Mouse (Mus musculus): ENCODE measurements around the gene S1pr5.

DNA sequence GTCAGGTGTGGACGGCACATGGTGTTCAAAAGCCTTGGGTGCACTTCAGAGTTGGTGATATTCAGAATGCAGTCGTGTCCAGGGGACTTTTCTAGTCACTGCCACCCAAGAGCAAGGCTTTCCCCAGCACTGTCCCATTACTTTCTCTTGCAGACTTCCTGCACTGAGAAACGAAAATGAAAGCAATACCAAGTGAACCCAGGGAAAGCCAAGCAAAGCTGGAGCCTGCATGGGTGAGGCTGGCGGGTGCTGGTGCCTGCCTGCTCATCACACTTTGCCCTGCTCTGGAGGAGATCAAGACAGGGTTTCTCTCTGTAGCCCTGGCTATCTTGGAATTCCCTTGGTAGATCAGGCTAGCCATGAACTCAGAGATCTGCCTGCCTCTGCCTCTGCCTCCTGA is 12.9 kb downstream of the S1pr5 start:
- TF ChIP-seq CTCF (IDR thresholded peaks at IDR 0.05; ENCODE audit: low read depth, low read length) (no peak), POLR2A (IDR thresholded peaks at IDR 0.05; ENCODE audit: extremely low read depth, insufficient read depth, low read length) (no peak)
